8 mouse cellular contexts compared by ENCODE assay signal in the genomic region with DNA sequence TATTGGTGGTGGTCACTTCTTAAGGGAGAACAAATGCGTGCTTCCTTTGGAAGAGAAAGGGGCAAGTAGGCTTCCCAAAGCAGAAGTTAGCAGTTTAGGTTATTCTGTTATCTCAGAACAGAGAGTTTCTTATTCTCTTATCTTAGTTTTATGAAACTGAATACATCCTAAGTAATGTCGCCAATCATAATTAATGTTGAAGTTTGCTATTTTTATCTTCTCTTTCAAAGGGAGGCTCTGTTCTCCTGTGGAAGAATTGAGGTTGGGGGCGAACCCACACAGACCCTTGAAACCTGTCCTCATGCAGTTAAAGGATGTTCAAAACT. TPM values are rescaled to one million over a fixed set of nuclear protein-coding genes. Genes with fewer than 3 reads are reported as not detected.
DNase-seq lines count a peak whose midpoint lies in the region; ATAC-seq and TF ChIP-seq lines count a peak whose summit lies in the region.

No protein-coding gene starts in this region.

- peaks cover 7% of the 10 kb centered on the region for H3K79me2 ChIP-seq in macrophage (ENCODE audit: inconsistent target)

- H3K27me3 ChIP-seq in heart, embryonic 14.5 days (ENCODE audit: control insufficient read depth, insufficient read depth, low read length), result no peaks in the 10 kb centered on the region
- no peaks in the 10 kb centered on the region for H3K27me3 ChIP-seq in G1E (ENCODE audit: insufficient read depth, low read length)
- no peaks in the 10 kb centered on the region for H3K27me3 ChIP-seq in hindbrain, embryonic 10.5 days (ENCODE audit: insufficient read depth, poor library complexity, severe bottlenecking)

- H3K4me3 ChIP-seq in heart, embryonic 14.5 days (ENCODE audit: control insufficient read depth in 1 of 2, insufficient read depth in 1 of 2, low read depth in 1 of 2, low read length in 2 of 2), result peak overlapping the region; percentile 12 to 79; a peak in 3 of 4 replicates
- H3K4me3 ChIP-seq in G1E (ENCODE audit: low read depth, low read length) (peak overlapping the region; percentile 79), macrophage (ENCODE audit: inconsistent target) (peak overlapping the region; percentile 72)
- H3K4me3 ChIP-seq in hindbrain, embryonic 10.5 days, result peak overlapping the region; percentile 84

- DNase-seq in heart, postnatal 4 days, result no peak
- DNase-seq in G1E (ENCODE audit: low spot score), result no peak
- DNase-seq in hindbrain, embryonic 10.5 days (ENCODE audit: low spot score), result no peak
- no peak for DNase-seq in right cerebral cortex, adult 18-20 months
- no peak for DNase-seq in layer of hippocampus, adult 9-10 months (ENCODE audit: low spot score)
- no peak for DNase-seq in frontal cortex, postnatal 25 days (ENCODE audit: low spot score in 2 of 2)

- no peak for ATAC-seq in heart, embryonic 14.5 days (ENCODE audit: insufficient number of reproducible peaks, insufficient read depth, low FRiP score, low read depth)
- no peak for ATAC-seq in G1E (ENCODE audit: extremely low read depth, insufficient number of reproducible peaks, low FRiP score, poor library complexity, severe bottlenecking)

- WGBS in heart, embryonic 14.5 days, result 49% methylated on average over 3 of the region's 3 CpGs
- WGBS in hindbrain, embryonic 10.5 days, result 64% methylated on average over 3 of the region's 3 CpGs
- WGBS in macrophage (ENCODE audit: missing documents), result 34% methylated on average over 3 of the region's 3 CpGs

- H3K4me1 ChIP-seq in heart, embryonic 14.5 days (ENCODE audit: control insufficient read depth in 2 of 2, insufficient read depth in 2 of 2, low read length in 2 of 2), result peaks cover 5 to 12% of the 10 kb centered on the region in 2 experiments
- H3K4me1 ChIP-seq in G1E (ENCODE audit: insufficient read depth, low read depth, low read length), result peaks cover 36% of the 10 kb centered on the region
- peaks cover 20% of the 10 kb centered on the region for H3K4me1 ChIP-seq in hindbrain, embryonic 10.5 days (replicated peaks)

- peak overlapping the region in 1 of 2 experiments; percentile 78; a peak in 2 of 4 replicates for H3K27ac ChIP-seq in heart, embryonic 14.5 days (replicated peaks in 1 of 2; ENCODE audit: control insufficient read depth in 1 of 2, insufficient read depth in 1 of 2, low read depth in 2 of 2, low read length in 2 of 2)
- H3K27ac ChIP-seq in hindbrain, embryonic 10.5 days, result peak overlapping the region; percentile 89
- peak overlapping the region; percentile 70 for H3K27ac ChIP-seq in macrophage

- H3K36me3 ChIP-seq in heart, embryonic 14.5 days (ENCODE audit: control insufficient read depth, insufficient read depth, low read length), result peaks cover 28% of the 10 kb centered on the region
- H3K36me3 ChIP-seq in G1E (replicated peaks), result peaks cover 42% of the 10 kb centered on the region
- peaks cover 29% of the 10 kb centered on the region for H3K36me3 ChIP-seq in hindbrain, embryonic 10.5 days
- H3K36me3 ChIP-seq in macrophage (ENCODE audit: inconsistent target), result peaks cover 21% of the 10 kb centered on the region; the same call in 1 of the 2 replicates

- peak overlapping the region; percentile 80 for H3K4me2 ChIP-seq in heart, embryonic 14.5 days (ENCODE audit: low read length)

- peak overlapping the region; percentile 82 for H3K9ac ChIP-seq in heart, embryonic 14.5 days (ENCODE audit: low read length)

- no peaks in the 10 kb centered on the region for H3K9me3 ChIP-seq in heart, embryonic 14.5 days (ENCODE audit: control insufficient read depth, low read length)
- no peaks in the 10 kb centered on the region for H3K9me3 ChIP-seq in G1E (replicated peaks)
- H3K9me3 ChIP-seq in hindbrain, embryonic 10.5 days, result no peaks in the 10 kb centered on the region

- no peak for TF ChIP-seq CTCF in G1E (IDR thresholded peaks at IDR 0.05; ENCODE audit: low read depth, low read length)

RNA-seq across cellular contexts. Expression of a gene that starts 0.7 kb away (rescaled TPM):
- polyA plus RNA-seq in heart, embryonic 14.5 days (2014; fragmentation: Nextera tagmentation; extraction: Ambion mirVana), result 26.9 and 31.2 TPM in 2 replicates
- total RNA-seq in heart, postnatal 4 days (2021), result 10 to 100 TPM; 19.5 to 21.7 TPM
- 102 and 105 TPM in 2 replicates for total RNA-seq in G1E (2014; fragmentation: Nextera tagmentation)
- 156 and 179 TPM in 2 replicates for total RNA-seq in G1E (2017)
- polyA plus RNA-seq in G1E (2012), result 230 and 314 TPM in 2 replicates
- polyA plus RNA-seq in hindbrain, embryonic 10.5 days (2016; fragmentation: Nextera tagmentation; extraction: Ambion mirVana), result 49.8 and 51.1 TPM in 2 replicates
- 10 to 100 TPM in 17 of 26 experiments, 1 to 10 TPM in 9; 1.3 to 60.2 (median 13.1) TPM for total RNA-seq in macrophage (2018; cell fraction: chromatin; rRNA removed)
- total RNA-seq in macrophage (2018; cell fraction: cytosol; rRNA removed), result 10 to 100 TPM; 13.3 to 27.9 (median 19.9) TPM
- total RNA-seq in macrophage (2018; cell fraction: nucleus; rRNA removed), result 10 to 100 TPM in 18 of 26 experiments, 1 to 10 TPM in 8; 3.0 to 34.6 (median 15.2) TPM
- polyA plus RNA-seq in macrophage (2018), result 21.6 to 26.8 TPM (median 23.6 TPM) in 3 replicates

RNA-seq across cellular contexts. Expression of a gene that starts 28.1 kb away (rescaled TPM):
- 32.1 and 32.3 TPM in 2 replicates for polyA plus RNA-seq in heart, embryonic 14.5 days (2014; fragmentation: Nextera tagmentation; extraction: Ambion mirVana)
- total RNA-seq in heart, postnatal 4 days (2021), result 10 to 100 TPM; 17.2 to 18.0 TPM
- total RNA-seq in G1E (2014; fragmentation: Nextera tagmentation), result 176 and 189 TPM in 2 replicates
- total RNA-seq in G1E (2017), result 64.7 and 66.5 TPM in 2 replicates
- 9.8 and 11.9 TPM in 2 replicates for polyA plus RNA-seq in G1E (2012)
- polyA plus RNA-seq in hindbrain, embryonic 10.5 days (2016; fragmentation: Nextera tagmentation; extraction: Ambion mirVana), result 62.1 and 64.2 TPM in 2 replicates
- 10 to 100 TPM; 11.9 to 67.2 (median 35.8) TPM for total RNA-seq in macrophage (2018; cell fraction: chromatin; rRNA removed)
- 10 to 100 TPM in 22 of 26 experiments, 1 to 10 TPM in 4; 7.6 to 19.4 (median 14.2) TPM for total RNA-seq in macrophage (2018; cell fraction: cytosol; rRNA removed)
- total RNA-seq in macrophage (2018; cell fraction: nucleus; rRNA removed), result 10 to 100 TPM in 25 of 26 experiments, 1 to 10 TPM in 1; 9.2 to 63.0 (median 25.2) TPM
- polyA plus RNA-seq in macrophage (2018), result 15.5 to 29.0 TPM (median 16.5 TPM) in 3 replicates

RNA-seq across cellular contexts. Expression of a gene that starts 28.2 kb away (rescaled TPM):
- polyA plus RNA-seq in heart, embryonic 14.5 days (2014; fragmentation: Nextera tagmentation; extraction: Ambion mirVana), result 211 and 225 TPM in 2 replicates
- 100 to 1,000 TPM; 141 to 145 TPM for total RNA-seq in heart, postnatal 4 days (2021)
- total RNA-seq in G1E (2014; fragmentation: Nextera tagmentation) (69.1 and 72.5 TPM in 2 replicates), G1E (2017) (194 and 265 TPM in 2 replicates)
- polyA plus RNA-seq in G1E (2012) (11.7 and 59.3 TPM in 2 replicates), macrophage (2018) (70.7 to 115 TPM (median 101 TPM) in 3 replicates)
- 291 TPM in 2 replicates for polyA plus RNA-seq in hindbrain, embryonic 10.5 days (2016; fragmentation: Nextera tagmentation; extraction: Ambion mirVana)
- 10 to 100 TPM; 10.8 to 85.7 (median 49.6) TPM for total RNA-seq in macrophage (2018; cell fraction: chromatin; rRNA removed)
- 100 to 1,000 TPM in 12 of 26 experiments, 10 to 100 TPM in 14; 70.6 to 123 (median 98.5) TPM for total RNA-seq in macrophage (2018; cell fraction: cytosol; rRNA removed)
- 10 to 100 TPM; 13.0 to 60.2 (median 37.1) TPM for total RNA-seq in macrophage (2018; cell fraction: nucleus; rRNA removed)

RNA-seq across cellular contexts. Expression of a gene that starts 36.4 kb away (rescaled TPM):
- 0.67 and 0.78 TPM in 2 replicates for polyA plus RNA-seq in heart, embryonic 14.5 days (2014; fragmentation: Nextera tagmentation; extraction: Ambion mirVana)
- 1 to 10 TPM; 2.7 to 3.3 TPM for total RNA-seq in heart, postnatal 4 days (2021)
- 9.2 and 16.0 TPM in 2 replicates for total RNA-seq in G1E (2014; fragmentation: Nextera tagmentation)
- 3.2 and 5.4 TPM in 2 replicates for total RNA-seq in G1E (2017)
- polyA plus RNA-seq in G1E (2012), result 1.1 TPM in 2 replicates
- polyA plus RNA-seq in hindbrain, embryonic 10.5 days (2016; fragmentation: Nextera tagmentation; extraction: Ambion mirVana), result 2.3 and 3.2 TPM in 2 replicates
- 10 to 100 TPM; 15.0 to 30.5 (median 23.0) TPM for total RNA-seq in macrophage (2018; cell fraction: chromatin; rRNA removed)
- total RNA-seq in macrophage (2018; cell fraction: cytosol; rRNA removed), result 1 to 10 TPM; 1.3 to 3.7 (median 2.1) TPM
- 10 to 100 TPM in 21 of 26 experiments, 1 to 10 TPM in 5; 5.2 to 26.2 (median 14.0) TPM for total RNA-seq in macrophage (2018; cell fraction: nucleus; rRNA removed)
- 1.9 to 3.2 TPM (median 3.1 TPM) in 3 replicates for polyA plus RNA-seq in macrophage (2018)
